Mouse (Mus musculus) MEL (cell line): ENCODE data around the gene Fut9.

Experiments used
- CTCF ChIP-seq, 3 experiments: IDR thresholded peaks in 2 of 3; conservative IDR thresholded peaks in 1 of 3; 2 replicates each; pipeline ENCODE4 v1.5.1; 2011 to 2012; ENCODE audit warnings: low read length in 3 of 3, low read depth in 2 of 3, mild to moderate bottlenecking in 2 of 3, improper control_type of control experiment in 1 of 3, inconsistent platforms in 1 of 3, mixed read lengths in 1 of 3, moderate library complexity in 1 of 3; ENCODE audit not compliant: control insufficient read depth in 1 of 3, insufficient read depth in 1 of 3, poor library complexity in 1 of 3, severe bottlenecking in 1 of 3
- E2F4 ChIP-seq: IDR thresholded peaks from 2 replicates; pipeline ENCODE4 v1.6.1; 2011; ENCODE audit warnings: low read depth, low read length, improper control_type of control experiment, borderline replicate concordance
- EP300 ChIP-seq, 2 experiments: IDR thresholded peaks; 2 replicates each; pipeline ENCODE4 v1.6.1; 2011; ENCODE audit warnings: improper control_type of control experiment in 2 of 2, low read length in 2 of 2, low read depth in 1 of 2, mild to moderate bottlenecking in 1 of 2
- ETS1 ChIP-seq: IDR thresholded peaks from 2 replicates; pipeline ENCODE4 v1.6.1; 2012; ENCODE audit warnings: low read depth, mild to moderate bottlenecking, inconsistent platforms, low read length, improper control_type of control experiment, moderate library complexity
- HCFC1 ChIP-seq: IDR thresholded peaks from 2 replicates; pipeline ENCODE4 v1.6.1; 2012; ENCODE audit warnings: low read depth, mild to moderate bottlenecking, inconsistent platforms, low read length, improper control_type of control experiment, moderate library complexity
- JUND ChIP-seq: IDR thresholded peaks from 2 replicates; pipeline ENCODE4 v1.6.1; 2011; ENCODE audit warnings: low read depth, mild to moderate bottlenecking, improper control_type of control experiment, low read length
- POLR2A ChIP-seq, 2 experiments: IDR thresholded peaks; 2 replicates each; pipeline ENCODE4 v1.6.1; 2011 to 2012; ENCODE audit warnings: low read length in 2 of 2, mild to moderate bottlenecking in 2 of 2, control low read depth in 1 of 2, improper control_type of control experiment in 1 of 2, low read depth in 1 of 2, moderate library complexity in 1 of 2; ENCODE audit not compliant: control insufficient read depth in 1 of 2, insufficient read depth in 1 of 2, poor library complexity in 1 of 2
- USF1 ChIP-seq: IDR thresholded peaks from 2 replicates; pipeline ENCODE4 v1.6.1; 2014; ENCODE audit warnings: low read depth, mild to moderate bottlenecking, inconsistent platforms, low read length, improper control_type of control experiment, moderate library complexity
- ZC3H11A ChIP-seq: IDR thresholded peaks from 2 replicates; pipeline ENCODE4 v1.6.1; 2012; ENCODE audit warnings: low read depth, mild to moderate bottlenecking, inconsistent platforms, low read length, improper control_type of control experiment

GRCm38 (mm10) chr4:25799051-25799475 is 981 bp downstream of the Fut9 start:
- TF ChIP-seq CTCF (IDR thresholded peaks at IDR 0.05 in 2 of 3, conservative IDR thresholded peaks at IDR 0.05 in 1 of 3; ENCODE audit: control insufficient read depth in 1 of 3, insufficient read depth in 1 of 3, low read depth in 2 of 3, low read length in 3 of 3, poor library complexity in 1 of 3, severe bottlenecking in 1 of 3), result no peak
- no peak for TF ChIP-seq EP300 (IDR thresholded peaks at IDR 0.05; ENCODE audit: low read depth in 1 of 2, low read length in 2 of 2)
- no peak for TF ChIP-seq USF1
- no peak for TF ChIP-seq POLR2A (IDR thresholded peaks at IDR 0.05; ENCODE audit: control insufficient read depth in 1 of 2, insufficient read depth in 1 of 2, low read depth in 1 of 2, low read length in 2 of 2, poor library complexity in 1 of 2)
- TF ChIP-seq ZC3H11A, result no peak
- TF ChIP-seq ETS1, result no peak
- no peak for TF ChIP-seq E2F4
- no peak for TF ChIP-seq HCFC1
- TF ChIP-seq JUND, result no peak
